Mouse (Mus musculus) bone marrow macrophage, adult 2 months (primary cell): ENCODE measurements around the gene Rars.

Experiments
- CTCF ChIP-seq: IDR thresholded peaks from 2 replicates; pipeline ENCODE4 v1.5.1; 2012; ENCODE audit warnings: low read depth, mild to moderate bottlenecking, low read length, moderate library complexity
- POLR2A ChIP-seq: IDR thresholded peaks from 2 replicates; pipeline ENCODE4 v1.6.1; 2012; ENCODE audit warnings: mild to moderate bottlenecking, low read depth, low read length, borderline replicate concordance

DNA sequence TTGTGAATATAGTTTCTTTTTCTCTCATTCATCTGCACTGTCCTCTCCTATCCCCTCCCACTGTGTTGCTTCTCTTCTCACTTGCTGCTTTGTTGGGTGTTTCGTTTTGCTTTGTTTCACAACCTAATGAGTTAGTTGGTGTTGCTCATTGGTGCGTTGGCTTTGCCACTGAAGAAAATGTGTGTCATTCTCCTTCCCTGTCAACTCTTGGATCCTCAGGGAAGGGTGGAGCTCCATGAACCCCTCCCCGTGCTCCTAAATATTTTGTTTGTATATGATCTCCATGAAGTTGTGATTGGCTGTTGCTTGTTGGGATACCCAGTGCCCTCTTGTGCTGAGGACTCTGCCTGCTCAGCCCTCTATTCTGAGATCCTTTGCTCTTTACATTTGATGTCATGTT, 54.0 kb downstream of the Rars start:
- TF ChIP-seq CTCF (no peak), POLR2A (no peak)
